Mouse (Mus musculus): Measurements from ENCODE around the gene Tbx15.

GRCm38 (mm10) chr3:99266752-99267303, 26.6 kb downstream of the Tbx15 start:
- TF ChIP-seq CTCF (IDR thresholded peaks at IDR 0.05; ENCODE audit: control insufficient read depth, insufficient read depth, insufficient replicate concordance, low read depth, low read length) = no peak
- TF ChIP-seq POLR2A (IDR thresholded peaks at IDR 0.05; ENCODE audit: control insufficient read depth, low read depth, low read length) = no peak
